Mouse (Mus musculus) lung, embryonic 16.5 days (tissue): ENCODE measurements around the gene Phykpl. TPM values are rescaled to one million over a fixed set of nuclear protein-coding genes. Genes with fewer than 3 reads are reported as not detected.

Source experiments
- ATAC-seq: fragments of 200-750 bp; cut with Nextera tagmentation; 2 replicates; pipeline ENCODE4 v1.8.0; 2017; ENCODE audit warnings: low read depth, mild to moderate bottlenecking, moderate library complexity
- H3K27ac ChIP-seq: fragments of 300-500 bp; sonication (generic); 2 replicates; pipeline ENCODE4 v1.5.1; 2014; ENCODE audit warnings: mild to moderate bottlenecking, control low read depth, low read length
- H3K27me3 ChIP-seq: fragments of 300-500 bp; sonication (generic); 2 replicates; pipeline ENCODE4 v1.6.1; 2014; ENCODE audit warnings: low read depth, low read length, mixed read lengths; ENCODE audit not compliant: control insufficient read depth, insufficient read depth
- H3K36me3 ChIP-seq: fragments of 300-500 bp; sonication (generic); 2 replicates; pipeline ENCODE4 v1.6.1; 2014; ENCODE audit warnings: low read length; ENCODE audit not compliant: control insufficient read depth, insufficient read depth
- H3K4me1 ChIP-seq: fragments of 300-500 bp; sonication (generic); replicated peaks from 2 replicates; pipeline ENCODE4 v1.6.1; 2014; ENCODE audit warnings: low read length, mixed read lengths; ENCODE audit not compliant: control insufficient read depth, insufficient read depth
- H3K4me2 ChIP-seq: fragments of 300-500 bp; sonication (generic); 2 replicates; pipeline ENCODE4 v1.6.1; 2014; ENCODE audit warnings: low read depth, low read length, control low read depth
- H3K4me3 ChIP-seq: fragments of 300-500 bp; sonication (generic); 2 replicates; pipeline ENCODE4 v1.5.1; 2014; ENCODE audit warnings: mild to moderate bottlenecking, low read length, control low read depth
- H3K9ac ChIP-seq: fragments of 300-500 bp; sonication (generic); 2 replicates; pipeline ENCODE4 v1.6.1; 2014; ENCODE audit warnings: low read length, control low read depth
- H3K9me3 ChIP-seq: fragments of 300-500 bp; sonication (generic); 2 replicates; pipeline ENCODE4 v1.6.1; 2016; ENCODE audit warnings: low read length; ENCODE audit not compliant: control insufficient read depth
- WGBS: fragments of 180-500 bp; shearing (Covaris S2); extraction: QIAGEN DNeasy Blood & Tissue Kit; methylation state at CpG from one replicate; pipeline ENCODE4 v1.1.7; 2014; 5-methylcytosine and 5-hydroxymethylcytosine counted together
- polyA plus RNA-seq: library from polyadenylated mRNA; unstranded; fragments of >200 nt; fragmentation: Nextera tagmentation; extraction: Ambion mirVana; gene quantifications from 2 replicates; pipeline ENCODE4 v1.2.1, GENCODE M21; 2015

Phykpl gene
- polyA plus RNA-seq, 1 experiment from 2014 or later: 17.6 TPM

DNA sequence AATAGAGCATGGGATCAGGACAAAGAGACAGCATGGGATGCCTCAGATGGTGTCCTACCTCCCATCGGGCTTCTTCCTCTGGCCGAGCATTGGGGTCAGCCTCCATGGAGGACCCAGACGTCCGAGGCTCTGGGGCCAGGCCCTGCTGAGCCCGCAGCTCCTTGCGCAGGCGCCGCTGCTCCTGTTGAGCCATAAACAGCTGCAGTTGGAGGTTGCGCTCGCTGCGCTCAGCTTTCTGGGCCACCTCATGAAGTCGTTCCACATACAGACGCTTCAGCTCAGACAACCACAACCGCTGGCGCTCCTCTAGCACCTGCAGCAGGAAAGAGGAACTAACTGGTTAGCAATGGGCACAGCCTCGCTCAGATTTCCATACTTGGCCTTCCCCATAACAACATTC, 59.7 kb downstream of the Phykpl start:
- peak overlapping the region; percentile 31; the same call in 1 of the 2 replicates for H3K27ac ChIP-seq

DNA sequence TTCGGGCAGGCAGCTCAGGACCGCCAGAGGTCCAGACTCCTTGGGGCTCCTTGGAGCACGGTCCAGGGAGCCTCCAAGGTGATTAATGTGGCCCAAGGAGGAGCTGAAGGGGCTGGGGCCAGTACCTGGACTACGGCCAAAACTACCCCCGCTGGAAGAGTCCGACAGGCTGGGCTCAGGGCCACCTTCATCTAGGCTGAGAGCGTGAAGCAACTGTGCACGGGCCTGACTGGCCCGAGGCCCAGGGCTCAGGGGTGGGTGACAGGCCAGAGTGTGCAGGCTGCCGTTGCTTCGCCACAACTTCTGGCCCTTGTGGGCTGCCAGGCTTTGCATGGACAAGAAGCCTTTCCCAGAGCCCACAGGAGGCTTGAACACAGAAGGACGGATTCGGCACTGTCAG, 60.7 kb downstream of the Phykpl start:
- ATAC-seq: peak; percentile 32; the same call in 1 of the 2 replicates
- no peaks in the 10 kb centered on the region for H3K9me3 ChIP-seq
- no peak overlapping the region for H3K4me3 ChIP-seq
- H3K4me1 ChIP-seq: peaks cover 40% of the 10 kb centered on the region
- H3K4me2 ChIP-seq: no peak overlapping the region
- 48% methylated on average over 13 of the region's 13 CpGs for WGBS
- H3K36me3 ChIP-seq: peaks cover 4% of the 10 kb centered on the region
- peak overlapping the region; percentile 86; the same call in 1 of the 2 replicates for H3K27ac ChIP-seq
- H3K9ac ChIP-seq: peak overlapping the region; percentile 50; the same call in 1 of the 2 replicates
- no peaks in the 10 kb centered on the region for H3K27me3 ChIP-seq

More for the DNA sequence above, 59.7 kb downstream of the Phykpl start:
- no peak for ATAC-seq
- WGBS: 77% methylated on average over 16 of the region's 16 CpGs
- no peaks in the 10 kb centered on the region for H3K9me3 ChIP-seq
- peaks cover 36% of the 10 kb centered on the region for H3K4me1 ChIP-seq
- H3K9ac ChIP-seq: no peak overlapping the region; the same call in 1 of the 2 replicates
- peaks cover 4% of the 10 kb centered on the region for H3K36me3 ChIP-seq
- H3K4me3 ChIP-seq: no peak overlapping the region
- H3K27me3 ChIP-seq: no peaks in the 10 kb centered on the region
- H3K4me2 ChIP-seq: no peak overlapping the region

DNA sequence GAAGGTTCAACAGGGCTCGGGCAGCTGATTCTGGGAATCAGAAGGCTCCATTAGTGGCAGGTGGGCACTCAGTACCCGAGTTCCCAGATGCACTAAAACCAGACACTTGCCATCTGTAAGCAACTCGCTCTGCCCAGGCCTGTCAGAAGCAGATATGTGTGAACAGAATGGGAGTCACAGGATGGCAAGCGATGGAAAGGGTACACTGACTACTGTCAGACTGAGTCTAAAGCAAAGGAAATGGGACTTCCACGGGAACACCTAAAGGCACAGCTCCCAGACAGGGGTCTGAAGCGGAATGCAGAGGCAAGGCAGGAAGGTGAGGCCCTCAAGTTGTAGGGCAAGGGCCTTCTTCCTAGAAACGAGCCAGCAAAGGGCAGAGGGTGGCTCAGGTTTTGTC, 61.7 kb downstream of the Phykpl start:
- WGBS: 69% methylated on average over 7 of the region's 7 CpGs
- H3K36me3 ChIP-seq: peaks cover 4% of the 10 kb centered on the region
- no peaks in the 10 kb centered on the region for H3K9me3 ChIP-seq
- no peak overlapping the region for H3K9ac ChIP-seq
- H3K4me2 ChIP-seq: peak overlapping the region; percentile 23
- peaks cover 33% of the 10 kb centered on the region for H3K4me1 ChIP-seq
- ATAC-seq: no peak
- peak overlapping the region; percentile 86 for H3K27ac ChIP-seq
- no peak overlapping the region for H3K4me3 ChIP-seq
- no peaks in the 10 kb centered on the region for H3K27me3 ChIP-seq

DNA sequence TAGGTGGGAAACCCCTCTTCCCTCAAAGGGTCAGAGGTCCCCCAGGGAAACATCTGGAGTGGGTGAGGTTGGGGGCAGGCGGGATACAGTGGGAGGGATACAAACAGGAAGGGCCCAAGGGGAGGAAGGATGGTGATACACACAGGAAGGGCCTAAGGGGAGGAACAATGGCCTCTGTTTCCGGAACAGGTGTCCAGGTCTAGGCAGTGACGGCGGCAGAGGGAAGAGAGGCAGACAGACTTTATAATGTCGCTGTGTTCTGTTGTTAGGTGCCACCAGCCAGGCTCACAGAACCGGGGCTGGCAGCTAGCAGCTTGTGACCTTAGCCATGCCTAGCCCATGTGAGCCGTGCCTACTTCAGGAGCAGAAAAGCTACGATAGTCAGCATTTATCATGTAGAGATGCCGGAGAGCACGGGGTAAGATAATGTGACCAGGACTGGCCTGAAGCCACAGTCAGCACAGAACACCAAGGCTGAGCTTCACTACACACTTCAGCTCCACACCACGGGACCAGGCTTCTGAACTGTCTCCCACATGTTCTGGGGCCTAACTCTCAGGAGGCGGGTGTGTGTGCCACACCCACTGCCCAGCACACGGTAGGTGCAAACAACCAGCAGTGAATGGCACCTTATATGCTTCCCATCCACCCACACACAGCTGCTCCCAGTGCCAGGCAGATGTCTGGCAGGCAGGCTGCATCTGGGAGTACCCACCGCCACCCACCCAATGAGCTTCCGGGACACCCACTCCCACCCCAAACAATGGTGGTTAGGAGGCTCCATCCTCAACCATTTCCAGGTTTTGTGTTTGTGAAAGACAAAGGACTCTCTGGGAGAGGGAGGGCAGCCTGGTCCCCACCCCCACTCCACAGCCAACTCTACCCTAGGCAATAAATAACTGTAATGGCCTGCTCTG, 62.5 kb downstream of the Phykpl start:
- no peaks in the 10 kb centered on the region for H3K27me3 ChIP-seq
- H3K27ac ChIP-seq: peak overlapping the region; percentile 86
- peak overlapping the region; percentile 92 for H3K4me2 ChIP-seq
- 59% methylated on average over 15 of the region's 15 CpGs for WGBS
- peak overlapping the region; percentile 78 for H3K4me3 ChIP-seq
- ATAC-seq: peak; percentile 61
- H3K36me3 ChIP-seq: peaks cover 4% of the 10 kb centered on the region
- H3K9me3 ChIP-seq: no peaks in the 10 kb centered on the region
- peak overlapping the region; percentile 32; the same call in 1 of the 2 replicates for H3K9ac ChIP-seq
- H3K4me1 ChIP-seq: peaks cover 33% of the 10 kb centered on the region

DNA sequence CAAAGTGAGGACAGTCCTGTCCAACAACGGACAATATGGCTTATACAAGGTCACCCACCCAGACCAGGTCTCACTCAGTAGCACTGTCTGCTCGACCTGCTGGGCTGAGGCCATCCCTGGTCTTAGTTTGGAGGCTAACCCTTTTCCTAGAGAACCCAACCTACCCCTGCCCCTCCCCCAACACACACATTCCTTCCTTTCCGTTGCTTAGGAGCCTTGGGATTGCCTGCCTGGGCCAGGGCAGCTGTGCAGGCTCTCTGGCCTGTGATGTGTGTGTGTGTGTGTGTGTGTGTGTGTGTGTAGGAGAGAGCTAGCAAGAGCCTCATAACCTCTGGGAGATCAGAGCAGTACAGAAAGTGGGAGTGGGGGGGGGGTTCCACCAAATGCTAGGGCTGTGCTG, 64.0 kb downstream of the Phykpl start:
- peak overlapping the region; percentile 90 for H3K9ac ChIP-seq
- peak overlapping the region; percentile 92 for H3K4me2 ChIP-seq
- peak overlapping the region; percentile 79 for H3K27ac ChIP-seq
- peak overlapping the region; percentile 78 for H3K4me3 ChIP-seq
- H3K36me3 ChIP-seq: peaks cover 4% of the 10 kb centered on the region
- 27% methylated on average over 3 of the region's 3 CpGs for WGBS
- no peaks in the 10 kb centered on the region for H3K9me3 ChIP-seq
- peaks cover 29% of the 10 kb centered on the region for H3K4me1 ChIP-seq
- H3K27me3 ChIP-seq: no peaks in the 10 kb centered on the region
- no peak for ATAC-seq

DNA sequence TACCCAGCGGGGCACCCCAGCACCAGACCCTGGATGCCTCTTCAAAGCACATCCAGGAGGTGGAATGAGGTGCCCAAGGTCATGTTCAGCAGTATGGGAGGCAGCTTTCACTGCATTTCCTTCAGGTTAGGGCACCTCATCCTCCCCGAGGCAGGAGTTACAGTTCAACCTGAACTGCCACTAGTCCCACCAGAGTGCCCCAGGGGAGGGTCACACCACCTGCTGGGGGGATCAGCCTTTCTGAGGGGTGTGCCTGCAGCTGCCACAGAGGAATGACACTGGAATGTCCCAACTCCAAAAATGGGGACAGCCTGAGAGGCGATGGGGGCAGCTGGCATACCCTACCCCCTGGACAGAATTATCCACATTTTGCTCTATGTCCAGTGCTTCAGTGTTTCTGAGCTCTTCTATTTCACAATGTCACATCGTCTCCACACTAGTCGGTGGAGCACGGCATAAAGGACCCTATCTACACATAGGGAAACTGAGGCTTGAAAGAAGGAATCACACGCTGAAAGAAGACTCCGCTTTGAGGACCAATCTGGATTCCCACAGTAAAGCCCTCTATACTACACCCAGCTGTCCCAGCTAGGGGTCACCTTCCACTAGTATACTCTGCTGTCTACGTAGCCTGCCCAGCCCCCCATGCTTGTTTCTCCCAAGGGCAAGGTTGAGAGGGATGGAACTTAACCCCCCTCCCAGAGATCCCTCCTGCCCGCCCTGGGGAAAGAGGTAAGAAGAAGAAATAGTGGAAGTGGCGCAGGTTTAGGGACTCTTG, 64.7 kb downstream of the Phykpl start:
- Histone ChIP-seq H3K9ac (peak overlapping the region; percentile 90), H3K4me1 (peaks cover 24% of the 10 kb centered on the region), H3K4me3 (peak overlapping the region; percentile 78), H3K4me2 (peak overlapping the region; percentile 92), H3K27ac (peak overlapping the region; percentile 79), H3K36me3 (no peaks in the 10 kb centered on the region; the same call in 1 of the 2 replicates), H3K9me3 (no peaks in the 10 kb centered on the region), H3K27me3 (no peaks in the 10 kb centered on the region)
- no peak for ATAC-seq
- WGBS: 34% methylated on average over 11 of the region's 11 CpGs

DNA sequence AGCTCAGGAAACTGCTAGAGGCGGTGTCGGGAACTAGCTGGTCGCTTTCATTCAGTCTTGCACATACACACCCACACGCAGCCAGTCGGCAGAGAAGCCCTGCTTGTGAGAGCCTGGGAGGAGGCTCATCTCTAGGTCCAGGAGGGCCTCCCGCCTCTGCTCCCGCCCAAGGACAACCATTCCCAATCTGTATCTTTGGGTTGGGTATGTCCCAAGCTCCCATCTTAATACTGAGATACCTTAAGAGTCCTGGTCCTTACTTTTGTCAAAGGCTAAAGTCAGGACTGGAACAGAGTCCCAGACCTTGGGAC, 65.3 kb downstream of the Phykpl start:
- H3K4me3 ChIP-seq: peak overlapping the region; percentile 78

DNA sequence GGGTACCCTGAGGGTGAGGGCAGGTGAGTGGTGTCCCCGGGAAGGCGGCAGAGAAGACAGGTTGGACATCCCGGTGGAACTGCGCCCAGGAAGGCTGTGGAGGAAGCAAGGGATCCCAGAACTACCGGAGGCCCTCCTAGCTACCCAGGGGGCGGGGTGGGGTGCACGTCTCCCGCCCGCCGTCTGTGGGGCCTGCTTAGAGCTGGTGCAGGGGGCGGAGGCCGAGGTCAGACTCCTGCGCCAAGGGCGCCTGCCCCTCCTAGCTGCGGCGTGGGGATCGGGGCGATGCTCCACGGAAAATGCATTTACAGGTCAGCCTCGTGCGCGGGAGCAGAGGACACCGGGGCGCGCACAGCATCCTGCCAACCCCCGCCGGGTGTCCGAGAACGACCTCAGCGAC, 65.7 kb downstream of the Phykpl start:
- WGBS: 0% methylated on average over 29 of the region's 30 CpGs
- ATAC-seq: peak; percentile 17; the same call in 1 of the 2 replicates

More for the DNA sequence above, 65.3 kb downstream of the Phykpl start:
- Histone ChIP-seq H3K27me3 (no peaks in the 10 kb centered on the region), H3K4me1 (peaks cover 24% of the 10 kb centered on the region), H3K4me2 (peak overlapping the region; percentile 92), H3K9me3 (no peaks in the 10 kb centered on the region), H3K36me3 (no peaks in the 10 kb centered on the region), H3K9ac (peak overlapping the region; percentile 90), H3K27ac (peak overlapping the region; percentile 76)
- ATAC-seq: no peak
- 4% methylated on average over 7 of the region's 7 CpGs for WGBS

More for the DNA sequence above, 65.7 kb downstream of the Phykpl start:
- Histone ChIP-seq H3K4me1 (peaks cover 22% of the 10 kb centered on the region), H3K9ac (peak overlapping the region; percentile 90), H3K4me3 (peak overlapping the region; percentile 78), H3K36me3 (no peaks in the 10 kb centered on the region), H3K4me2 (peak overlapping the region; percentile 92), H3K27ac (peak overlapping the region; percentile 76), H3K9me3 (no peaks in the 10 kb centered on the region), H3K27me3 (no peaks in the 10 kb centered on the region)
